Mouse (Mus musculus) fibroblast of lung, adult 2 months (primary cell): ENCODE measurements around the gene Rhox6.
"Not testable (repeated sequence)": the region's sequence is repeated elsewhere in the genome, so short reads cannot be mapped to it uniquely, and the experiment has no call there.

Experiments
- DNase-seq: peaks from one replicate; pipeline ENCODE4 v3.0.0-alpha.2; 2011; ENCODE audit warnings: low read depth

The Rhox6 gene

DNA sequence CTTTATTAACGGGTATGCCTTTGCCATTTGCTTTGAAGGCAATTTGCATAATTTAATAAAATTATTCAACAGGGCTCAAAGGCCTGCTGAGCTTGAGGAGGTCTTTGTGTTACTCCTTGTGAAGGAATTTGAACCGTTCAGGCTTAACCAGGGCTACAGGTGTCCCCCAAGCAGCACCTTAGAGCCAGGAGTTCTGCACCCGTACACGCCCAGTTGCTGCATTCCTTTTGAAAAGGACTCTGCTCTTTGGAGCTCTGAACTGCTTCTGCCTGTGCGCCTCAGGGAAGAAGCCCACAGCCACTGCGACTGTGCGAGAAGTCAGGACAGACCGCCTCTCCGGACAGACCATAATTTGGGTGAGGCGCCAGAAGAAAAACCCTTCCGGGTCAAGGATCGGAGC lies at the start of gene Rhox6:
Rhox6 (plus strand) TSS at position 301 of the 400 bp plus-strand sequence.
- not testable (repeated sequence) for DNase-seq

GRCm38 (mm10) chrX:37807286-37808080 lies 19.2 kb upstream of the Rhox6 start:
- no peak for DNase-seq

DNA sequence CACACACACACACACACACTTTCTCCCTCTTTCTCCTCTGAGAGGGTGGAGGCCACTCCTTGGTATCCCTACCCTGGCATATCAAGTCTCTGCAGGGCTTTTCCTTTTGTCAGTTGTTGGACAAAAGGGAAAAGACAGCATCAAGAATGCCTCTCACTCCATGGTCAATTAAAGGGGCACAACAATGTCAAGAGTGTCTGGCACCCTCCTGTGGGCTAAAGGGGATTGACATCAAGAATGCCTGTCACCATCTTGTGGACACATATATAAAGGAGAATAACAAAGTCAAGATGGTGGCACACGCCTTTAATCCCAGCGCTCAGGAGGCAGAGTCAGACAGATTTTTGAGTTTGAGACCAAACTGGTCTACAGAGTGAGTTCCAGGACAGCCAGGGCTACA lies 17.3 kb upstream of the Rhox6 start:
- no peak for DNase-seq

DNA sequence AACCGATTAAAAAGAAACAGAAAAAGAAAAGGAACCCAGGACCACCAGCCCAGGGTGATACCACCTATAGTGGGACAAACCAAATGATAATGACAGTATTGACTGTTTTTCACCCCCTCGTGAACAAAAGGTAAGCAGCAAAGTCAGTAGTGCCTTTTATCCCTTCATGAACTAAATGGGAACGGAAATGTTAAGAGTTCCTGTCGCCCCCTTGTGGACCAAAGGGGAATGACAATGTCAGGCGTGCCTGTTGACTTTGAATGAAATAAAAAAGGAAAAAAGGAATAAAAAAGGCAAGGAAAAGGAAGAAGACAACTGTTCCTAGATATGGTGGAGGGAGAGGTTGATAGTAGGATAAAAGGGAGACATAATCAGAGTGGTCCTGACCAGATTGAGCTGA lies 15.5 kb upstream of the Rhox6 start:
- no peak for DNase-seq

GRCm38 (mm10) chrX:37815665-37816064 lies 11.0 kb upstream of the Rhox6 start:
- no peak for DNase-seq

DNA sequence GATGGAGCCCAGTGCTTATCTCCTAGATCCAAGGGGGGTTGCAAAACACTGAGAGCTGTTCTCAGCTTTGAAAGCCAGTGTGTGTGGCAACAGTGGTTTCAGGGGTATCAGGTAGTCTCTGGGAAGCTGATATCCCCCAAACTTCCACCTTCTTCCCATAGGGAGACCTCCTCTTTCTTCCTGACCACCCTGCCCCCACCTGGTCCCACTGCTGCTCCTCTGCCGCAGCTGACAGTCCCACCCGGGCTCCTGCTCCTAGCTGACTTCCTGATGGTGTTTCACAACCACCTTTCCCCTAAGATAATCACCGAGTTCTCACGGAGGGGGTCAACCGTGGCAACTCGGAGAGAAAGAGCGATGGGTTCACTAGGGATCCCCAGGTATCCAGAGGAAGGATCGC lies 4.7 kb downstream of the Rhox6 start, which contains the start of gene Rhox7a:
Rhox7a (plus strand) TSS at position 301 of the 400 bp plus-strand sequence.
- not testable (repeated sequence) for DNase-seq

DNA sequence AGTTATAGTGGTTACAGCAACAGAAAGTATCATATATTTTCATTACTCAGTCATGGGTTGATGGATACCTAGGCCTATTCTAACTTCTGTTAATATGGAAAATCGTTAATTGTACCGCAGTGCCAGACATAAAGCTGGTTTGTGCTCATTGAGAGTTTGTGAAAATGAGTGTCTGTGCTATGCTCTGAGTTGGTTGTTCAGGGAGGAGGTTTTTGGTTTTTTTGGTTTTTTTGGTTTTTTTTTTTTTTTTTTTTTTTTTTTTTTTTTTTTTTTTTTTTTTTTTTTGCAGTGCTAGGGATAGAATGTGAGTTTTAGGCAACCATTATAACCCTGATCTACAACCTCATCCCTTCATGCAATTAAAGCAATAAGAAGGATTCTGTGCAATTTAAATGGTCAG lies 44.9 kb downstream of the Rhox6 start:
- no peak for DNase-seq

GRCm38 (mm10) chrX:37878844-37879243 lies 52.1 kb downstream of the Rhox6 start, which contains the start of gene Rhox8:
TSS of gene Rhox8 (minus strand) at chrX:37878944.
- no peak for DNase-seq
